Mouse (Mus musculus) gastrocnemius, adult 2 months (tissue): Measurements from ENCODE around the gene Prrg4. TPM values are rescaled to one million over a fixed set of nuclear protein-coding genes. Genes with fewer than 3 reads are reported as not detected.
"Not testable (repeated sequence)": the region's sequence is repeated elsewhere in the genome, so short reads cannot be mapped to it uniquely, and the experiment has no call there.

Experiments used
- DNase-seq: peaks from one replicate; pipeline ENCODE4 v3.0.0; 2022
- H3K27ac ChIP-seq: fragments of 200-600 bp; 2 replicates; pipeline ENCODE4 v1.8.1; 2022; ENCODE audit warnings: mild to moderate bottlenecking
- H3K4me3 ChIP-seq: fragments of 200-600 bp; 2 replicates; pipeline ENCODE4 v1.8.1; 2022; ENCODE audit warnings: mild to moderate bottlenecking, moderate library complexity
- CTCF ChIP-seq: fragments of 200-600 bp; IDR thresholded peaks from 2 replicates; pipeline ENCODE4 v1.8.1; 2022; ENCODE audit warnings: antibody characterized with exemption, mild to moderate bottlenecking, moderate library complexity
- intact Hi-C: fragments of 180-260 bp; cut with DNase I; formaldehyde crosslinking; loops from one replicate; pipeline ENCODE4 v1.15.1; 2025
- total RNA-seq, 2 experiments: library from RNA; stranded (reverse); gene quantifications; 2 replicates each; pipeline ENCODE4 v1.2.3; 2021

Gene Prrg4
- total RNA-seq, 2 experiments from 2014 or later = 0.20 to 0.23 TPM

DNA sequence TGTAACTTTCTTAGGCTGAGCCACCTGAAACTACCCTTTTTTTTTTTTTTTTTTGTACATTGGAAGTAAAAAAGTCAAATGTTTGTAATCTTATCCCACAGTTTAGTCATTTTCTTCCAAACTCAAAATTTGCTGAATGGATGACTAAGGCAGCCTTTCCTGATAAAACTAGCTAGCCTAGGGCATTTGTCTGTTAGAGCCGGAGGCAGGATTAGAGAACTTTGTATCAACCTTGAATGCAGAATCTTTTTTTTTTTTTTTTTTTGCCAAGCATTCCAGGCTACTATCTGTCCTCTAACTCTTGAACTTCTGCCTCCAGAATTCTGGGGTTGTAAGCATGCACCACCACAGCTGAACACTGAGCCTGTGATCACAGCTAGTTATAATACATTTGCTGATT lies 5.2 kb upstream of the Prrg4 start:
- intact Hi-C loops = no loop called here
- no peak for DNase-seq

DNA sequence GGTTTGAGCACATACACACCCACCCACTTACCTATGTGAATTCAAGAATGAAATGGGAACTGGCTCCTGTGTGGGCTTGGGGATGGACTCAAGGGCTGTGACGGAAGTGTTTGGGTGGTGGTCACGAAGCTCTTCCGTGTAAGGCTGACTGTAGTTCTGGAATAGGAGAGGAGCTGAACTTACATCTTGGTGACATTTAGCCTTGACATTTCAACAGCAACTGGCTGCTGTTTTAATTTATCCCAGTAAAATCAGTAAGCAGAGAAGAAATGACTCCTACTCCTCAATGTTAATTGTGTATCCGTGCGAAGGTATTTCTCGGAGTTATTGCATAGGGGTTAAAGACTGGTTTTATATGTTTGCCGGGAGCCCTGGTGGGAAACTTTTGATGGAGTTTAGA lies 2.9 kb upstream of the Prrg4 start:
- Histone ChIP-seq H3K4me3 (no peak overlapping the region), H3K27ac (no peak overlapping the region)
- TF ChIP-seq CTCF = no peak
- DNase-seq = no peak
- intact Hi-C loops = no loop called here

More for the DNA sequence above, 5.2 kb upstream of the Prrg4 start:
- Histone ChIP-seq H3K4me3 (no peak overlapping the region), H3K27ac (no peak overlapping the region)
- TF ChIP-seq CTCF = no peak

DNA sequence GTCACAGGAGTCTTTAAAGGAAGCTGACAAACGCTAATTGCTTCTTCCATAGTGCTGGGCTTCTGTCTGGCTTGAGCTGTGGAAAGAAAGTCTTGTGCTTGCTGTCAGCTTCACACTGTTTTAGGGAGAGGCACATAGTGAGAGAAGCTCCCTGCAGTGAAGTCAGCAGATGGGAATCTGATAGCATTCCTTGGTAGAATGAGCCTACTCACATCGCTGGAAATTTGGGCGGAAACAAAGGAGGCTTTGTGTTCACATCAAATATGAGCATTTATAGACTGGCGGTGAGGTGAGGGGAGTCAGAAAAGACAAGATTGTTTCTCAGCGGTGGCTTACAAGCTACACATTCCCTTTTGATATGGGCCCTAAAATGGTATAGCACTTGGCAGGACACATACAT lies 2.0 kb upstream of the Prrg4 start:
- no peak for TF ChIP-seq CTCF
- no peak overlapping the region for H3K27ac ChIP-seq
- H3K4me3 ChIP-seq = no peak overlapping the region
- intact Hi-C loops = no loop called here
- no peak for DNase-seq

- no peak for TF ChIP-seq CTCF
- DNase-seq = no peak
- Histone ChIP-seq H3K4me3 (peak overlapping the region; percentile 68), H3K27ac (peak overlapping the region; percentile 35; the same call in 1 of the 2 replicates)
- intact Hi-C loops = no loop called here
Observed at GRCm38 (mm10) chr2:104849991-104850359, 299 bp upstream of the Prrg4 start.

DNA sequence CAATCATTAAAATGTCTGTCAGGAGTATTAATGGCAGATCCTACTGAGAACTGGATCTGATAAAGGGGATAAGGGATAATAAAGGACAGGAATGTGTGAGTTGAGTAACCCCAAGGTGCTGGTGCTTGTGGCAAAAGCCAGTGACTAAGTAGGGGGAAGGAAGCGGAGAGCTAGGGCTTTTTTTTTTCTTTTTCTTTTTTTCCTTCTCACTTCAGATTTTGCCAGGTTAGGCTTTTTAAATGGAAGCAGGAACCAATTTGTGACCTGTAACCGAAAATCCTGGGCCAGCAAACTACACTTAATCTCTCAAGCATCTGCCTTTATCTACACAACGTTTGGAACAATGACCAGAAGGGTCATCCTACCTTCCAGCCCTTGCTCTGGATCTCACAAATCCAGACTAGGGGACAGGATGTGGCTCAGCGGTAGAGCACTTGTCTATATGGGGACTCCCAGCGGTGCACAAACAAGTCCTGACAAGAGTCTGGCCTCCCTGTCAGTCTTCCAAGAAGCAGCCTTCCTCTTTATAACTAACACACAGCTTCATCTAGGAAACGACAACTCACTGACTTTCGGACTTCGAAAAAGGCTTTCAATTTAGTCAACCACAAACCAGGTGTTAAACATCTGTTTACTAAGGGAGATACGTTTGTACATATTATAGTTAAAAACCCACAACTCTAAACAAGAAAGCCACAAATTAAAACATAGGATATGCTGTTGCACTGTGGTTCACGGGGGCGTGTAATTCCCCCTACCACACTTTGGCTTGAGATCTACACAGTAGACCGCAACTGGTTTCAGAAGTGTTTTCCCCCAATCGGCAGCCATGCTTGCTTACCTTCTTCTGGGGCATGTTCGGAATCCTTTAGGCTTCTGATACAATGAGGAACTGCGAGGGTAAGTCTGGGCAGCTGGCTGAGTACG lies 1.2 kb downstream of the Prrg4 start:
- no peak for DNase-seq
- Histone ChIP-seq H3K27ac (no peak overlapping the region), H3K4me3 (peak overlapping the region; percentile 68)
- intact Hi-C loops = no loop called here
- no peak for TF ChIP-seq CTCF

DNA sequence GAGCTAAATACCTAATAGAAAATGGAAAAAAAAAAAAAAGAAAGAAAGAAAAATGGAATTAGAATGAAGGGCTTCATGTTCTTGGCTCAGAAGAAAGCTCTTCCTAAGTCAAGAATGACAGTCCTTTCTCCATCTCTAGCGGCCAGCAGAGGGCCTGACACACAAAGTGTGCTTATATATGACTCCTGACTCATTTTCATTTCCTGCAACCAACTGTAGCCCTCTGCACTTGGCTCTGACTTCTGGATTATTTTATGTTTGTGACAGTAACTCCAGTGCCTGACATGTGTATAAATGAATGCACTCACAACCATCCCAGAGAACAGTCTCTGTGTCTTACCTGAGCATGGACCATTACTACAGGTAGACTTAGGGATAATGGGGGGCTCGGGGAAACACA lies 2.0 kb downstream of the Prrg4 start:
- intact Hi-C loops = no loop called here
- no peak for DNase-seq
- peak; percentile 25; the same call in 1 of the 2 replicates for TF ChIP-seq CTCF
- no peak overlapping the region for H3K27ac ChIP-seq
- no peak overlapping the region for H3K4me3 ChIP-seq

GRCm38 (mm10) chr2:104846638-104847414 lies 2.9 kb downstream of the Prrg4 start:
- intact Hi-C loops = no loop called here
- DNase-seq = no peak
- no peak overlapping the region for H3K27ac ChIP-seq
- no peak for TF ChIP-seq CTCF
- H3K4me3 ChIP-seq = no peak overlapping the region

DNA sequence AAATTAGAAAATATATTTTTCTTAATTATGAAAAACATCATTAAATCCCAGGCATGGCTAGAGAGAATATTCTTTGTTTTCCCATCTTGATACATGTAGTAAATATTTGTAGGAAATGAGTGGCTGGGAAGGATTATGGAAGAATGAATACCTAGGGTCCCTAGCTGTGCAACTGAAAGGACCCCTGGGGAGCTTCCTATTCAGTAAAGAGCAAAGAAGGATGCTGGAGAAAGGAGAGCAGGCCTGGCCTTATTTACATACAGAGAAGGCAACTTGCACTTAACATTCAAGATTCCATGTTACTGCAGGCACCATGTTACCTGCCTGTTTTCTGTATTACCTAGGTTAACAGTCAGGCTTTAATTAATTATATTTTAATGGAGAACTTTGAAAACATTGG lies 7.1 kb downstream of the Prrg4 start:
- Histone ChIP-seq H3K4me3 (no peak overlapping the region), H3K27ac (no peak overlapping the region)
- intact Hi-C loops = no loop called here
- DNase-seq = no peak
- TF ChIP-seq CTCF = no peak

DNA sequence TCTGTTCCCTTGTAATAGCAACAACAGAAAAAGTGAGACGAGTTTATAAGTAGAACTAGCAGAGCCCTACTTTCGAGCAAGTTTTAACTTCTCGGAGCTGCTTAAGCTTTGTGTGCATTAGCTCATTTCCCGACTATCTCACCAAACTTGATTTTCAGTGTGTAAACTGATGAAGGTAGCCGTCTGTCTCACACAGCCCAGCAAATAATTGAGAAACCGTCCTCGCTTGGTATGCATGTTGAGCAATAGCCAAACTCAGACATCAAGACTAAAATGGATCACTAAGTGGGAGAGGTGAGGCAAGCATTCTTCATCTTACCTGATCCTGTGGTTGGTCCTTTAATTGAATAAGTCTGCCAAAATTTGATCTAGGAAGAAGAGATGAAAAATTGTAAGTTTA lies 7.9 kb downstream of the Prrg4 start:
- DNase-seq = no peak
- no peak overlapping the region for H3K4me3 ChIP-seq
- no peak overlapping the region for H3K27ac ChIP-seq
- intact Hi-C loops = no loop called here
- no peak for TF ChIP-seq CTCF

DNA sequence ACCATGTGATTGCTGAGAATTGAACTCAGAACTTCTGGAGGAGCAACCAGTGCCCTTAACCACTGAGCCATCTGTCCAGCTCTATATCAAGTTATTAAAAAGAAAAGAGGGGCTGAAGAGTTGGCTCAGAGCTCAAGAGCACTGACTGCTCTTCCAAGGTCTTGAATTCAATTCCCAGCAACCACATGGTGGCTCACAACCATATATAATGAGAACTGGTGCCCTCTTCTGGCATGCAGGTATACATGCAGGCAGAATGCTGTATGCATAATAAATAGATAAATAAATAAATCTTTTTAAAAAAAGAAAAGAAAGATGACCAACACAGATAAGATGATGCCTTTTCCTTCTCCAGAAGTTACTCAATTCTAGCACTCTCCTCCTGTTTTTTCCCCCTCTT lies 8.7 kb downstream of the Prrg4 start:
- no peak for DNase-seq
- Histone ChIP-seq H3K27ac (no peak overlapping the region), H3K4me3 (no peak overlapping the region)
- TF ChIP-seq CTCF = no peak
- intact Hi-C loops = no loop called here

DNA sequence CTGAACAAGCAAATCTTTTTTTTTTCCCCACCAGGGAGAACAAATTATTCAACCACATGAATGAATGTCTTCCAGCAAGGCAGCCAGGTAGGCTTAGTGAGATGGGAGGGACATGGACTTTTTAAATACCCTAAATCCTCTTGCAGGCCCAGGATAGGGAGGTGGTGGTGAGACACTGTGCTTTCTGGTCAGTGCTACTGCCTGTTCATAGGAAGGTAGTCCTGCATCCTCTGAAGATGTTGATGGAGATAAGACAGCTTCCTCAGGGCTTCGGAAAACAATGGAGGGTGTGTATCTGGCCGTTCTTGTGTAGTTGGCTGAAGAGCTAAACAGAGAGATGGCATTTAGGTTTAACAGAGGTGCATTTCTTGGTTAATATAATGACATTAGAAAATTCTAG lies 17.2 kb downstream of the Prrg4 start:
- no peak for TF ChIP-seq CTCF
- no peak for DNase-seq
- intact Hi-C loops = no loop called here
- Histone ChIP-seq H3K4me3 (no peak overlapping the region), H3K27ac (no peak overlapping the region)

GRCm38 (mm10) chr2:104826191-104826590 lies 23.5 kb downstream of the Prrg4 start:
- TF ChIP-seq CTCF = no peak
- intact Hi-C loops = no loop called here
- Histone ChIP-seq H3K27ac (no peak overlapping the region), H3K4me3 (no peak overlapping the region)
- no peak for DNase-seq

- H3K27ac ChIP-seq, H3K4me3 ChIP-seq, DNase-seq, intact Hi-C loops: not testable (repeated sequence)
Observed at GRCm38 (mm10) chr2:104818763-104819162, 30.9 kb downstream of the Prrg4 start.
